Mouse (Mus musculus) heart, adult 2 months (tissue): ENCODE measurements at regions not wholly inside any gene's neighbourhood (a gene's known extent, or its start where the extent isn't known, plus 50 kb on each side); places are given as distances from the start of the nearest gene placed in this dataset.

Experiments used
- DNase-seq, 2 experiments: peaks; one replicate each; pipeline ENCODE4 v3.0.0; 2021
- H3K27ac ChIP-seq: fragments of 200-600 bp; 2 replicates; pipeline ENCODE4 v1.8.1; 2022
- H3K27me3 ChIP-seq: fragments of 200-500 bp; 2 replicates; pipeline ENCODE4 v1.6.1; 2012; ENCODE audit warnings: mild to moderate bottlenecking, low read length, inconsistent platforms, mixed read lengths; ENCODE audit not compliant: control insufficient read depth, insufficient read depth
- H3K36me3 ChIP-seq: fragments of 200-500 bp; 2 replicates; pipeline ENCODE4 v1.6.1; 2012; ENCODE audit warnings: low read length, inconsistent platforms; ENCODE audit not compliant: control insufficient read depth, insufficient read depth
- H3K4me1 ChIP-seq: fragments of 200-500 bp; 2 replicates; pipeline ENCODE4 v1.6.1; 2011; ENCODE audit warnings: low read length; ENCODE audit not compliant: control insufficient read depth, insufficient read depth
- H3K4me3 ChIP-seq: fragments of 200-600 bp; 2 replicates; pipeline ENCODE4 v1.8.1; 2022
- H3K79me2 ChIP-seq: fragments of 200-500 bp; replicated peaks from 2 replicates; pipeline ENCODE4 v1.6.1; 2012; ENCODE audit warnings: mild to moderate bottlenecking, inconsistent platforms, low read length, moderate library complexity, mixed read lengths; ENCODE audit not compliant: control insufficient read depth, insufficient read depth
- H3K9ac ChIP-seq: fragments of 200-500 bp; 2 replicates; pipeline ENCODE4 v1.6.1; 2012; ENCODE audit warnings: low read depth, mild to moderate bottlenecking, control low read depth, inconsistent platforms, low read length, mixed read lengths
- CTCF ChIP-seq: fragments of 200-600 bp; IDR thresholded peaks from 2 replicates; pipeline ENCODE4 v1.8.1; 2022; ENCODE audit warnings: antibody characterized with exemption, mild to moderate bottlenecking, moderate library complexity
- EP300 ChIP-seq: fragments of 200-500 bp; IDR thresholded peaks from 2 replicates; pipeline ENCODE4 v1.6.1; 2011; ENCODE audit warnings: low read depth, low read length, control low read depth; ENCODE audit not compliant: insufficient read depth
- POLR2A ChIP-seq: fragments of 200-500 bp; IDR thresholded peaks from 2 replicates; pipeline ENCODE4 v1.6.1; 2011; ENCODE audit warnings: mild to moderate bottlenecking, low read depth, low read length, control low read depth; ENCODE audit not compliant: insufficient read depth
- WGBS: fragments of 180-500 bp; shearing (Covaris S2); methylation state at CpG from one replicate; pipeline ENCODE4 v1.1.7; 2018; 5-methylcytosine and 5-hydroxymethylcytosine counted together
- intact Hi-C: fragments of 180-260 bp; cut with DNase I; formaldehyde crosslinking; loops from one replicate; pipeline ENCODE4 v1.15.1; 2025

GRCm38 (mm10) chr17:79960688-79961087 lies 64.8 kb upstream of the Atl2 start:
- WGBS: 45% methylated on average over 3 of the region's 3 CpGs

GRCm38 (mm10) chr17:79955267-79955666 lies 59.3 kb upstream of the Atl2 start:
- Histone ChIP-seq H3K27me3 (no peaks in the 10 kb centered on the region), H3K36me3 (no peaks in the 10 kb centered on the region), H3K27ac (no peak overlapping the region), H3K9ac (no peak overlapping the region), H3K4me3 (no peak overlapping the region), H3K4me1 (peaks cover 2% of the 10 kb centered on the region), H3K79me2 (no peaks in the 10 kb centered on the region)
- no peak for DNase-seq
- intact Hi-C loops: no loop called here
- TF ChIP-seq CTCF: no peak
- no peak for TF ChIP-seq EP300
- TF ChIP-seq POLR2A: no peak
- WGBS: 48% methylated on average over 1 of the region's 1 CpGs

More at GRCm38 (mm10) chr17:79960688-79961087, 64.8 kb upstream of the Atl2 start:
- H3K27me3 ChIP-seq: no peaks in the 10 kb centered on the region
- DNase-seq: no peak
- H3K4me3 ChIP-seq: no peak overlapping the region
- intact Hi-C loops: no loop called here
- H3K9ac ChIP-seq: no peak overlapping the region
- no peak for TF ChIP-seq CTCF
- TF ChIP-seq POLR2A: no peak
- no peak for TF ChIP-seq EP300
- no peaks in the 10 kb centered on the region for H3K36me3 ChIP-seq
- H3K27ac ChIP-seq: no peak overlapping the region
- no peaks in the 10 kb centered on the region for H3K79me2 ChIP-seq
- no peaks in the 10 kb centered on the region for H3K4me1 ChIP-seq

- no peaks in the 10 kb centered on the region for H3K36me3 ChIP-seq
- no peak overlapping the region for H3K9ac ChIP-seq
- TF ChIP-seq EP300 (no peak), POLR2A (no peak), CTCF (no peak)
- no peak overlapping the region for H3K4me3 ChIP-seq
- H3K4me1 ChIP-seq: peaks cover 4% of the 10 kb centered on the region
- intact Hi-C loops: no loop called here
- no peak for DNase-seq
- H3K27me3 ChIP-seq: no peaks in the 10 kb centered on the region
- H3K79me2 ChIP-seq: no peaks in the 10 kb centered on the region
- 66% methylated on average over 6 of the region's 6 CpGs for WGBS
- H3K27ac ChIP-seq: no peak overlapping the region
These were observed 58.8 kb upstream of the Atl2 start for GRCm38 (mm10) chr17:79954624-79955244.

GRCm38 (mm10) chr17:79948591-79949475 lies 52.9 kb upstream of the Atl2 start:
- H3K27me3 ChIP-seq: no peaks in the 10 kb centered on the region
- H3K36me3 ChIP-seq: no peaks in the 10 kb centered on the region
- H3K9ac ChIP-seq: no peak overlapping the region
- H3K4me3 ChIP-seq: no peak overlapping the region
- peaks cover 6% of the 10 kb centered on the region for H3K4me1 ChIP-seq
- WGBS: 61% methylated on average over 11 of the region's 11 CpGs
- TF ChIP-seq EP300 (no peak), POLR2A (no peak), CTCF (no peak)
- DNase-seq: no peak
- intact Hi-C loops: no loop called here
- H3K79me2 ChIP-seq: no peaks in the 10 kb centered on the region
- no peak overlapping the region for H3K27ac ChIP-seq
